Mouse (Mus musculus): ENCODE results near the gene Epb41l5.

- TF ChIP-seq CTCF (IDR thresholded peaks at IDR 0.05; ENCODE audit: low read depth) = no peak
- 0 out of 2 replicates have a peak, but pooled peaks have one; percentile 34 for TF ChIP-seq EP300 (IDR thresholded peaks at IDR 0.05; ENCODE audit: low read depth)
Measured at GRCm38 (mm10) chr1:119504260-119505062, 144.3 kb downstream of the Epb41l5 start, which contains the start of gene Ralb.
